Mouse (Mus musculus): Measurements from ENCODE around the gene Pnrc2. TPM values are rescaled to one million over a fixed set of nuclear protein-coding genes. Genes with fewer than 3 reads are reported as not detected.

Gene Pnrc2
- polyA plus RNA-seq, 1 experiment: 37.5 TPM

- DNase-seq (ENCODE audit: low read depth): no peak
These were observed 3.2 kb downstream of the Pnrc2 start for GRCm38 (mm10) chr4:135870227-135871023.

GRCm38 (mm10) chr4:135868996-135869395 lies 4.7 kb downstream of the Pnrc2 start:
- DNase-seq (ENCODE audit: low read depth): no peak

- DNase-seq (ENCODE audit: low read depth): no peak
These were observed 16.0 kb downstream of the Pnrc2 start for GRCm38 (mm10) chr4:135857597-135858186.

GRCm38 (mm10) chr4:135856223-135857091 lies 17.2 kb downstream of the Pnrc2 start:
- DNase-seq (ENCODE audit: low read depth): no peak

GRCm38 (mm10) chr4:135855536-135856222 lies 18.0 kb downstream of the Pnrc2 start, which contains the start of gene Srsf10:
Gene Srsf10, plus strand, starts transcription at chr4:135855747.
- no peak for DNase-seq (ENCODE audit: low read depth)

- DNase-seq (ENCODE audit: low read depth): no peak
These were observed 18.6 kb downstream of the Pnrc2 start for GRCm38 (mm10) chr4:135855080-135855479.

GRCm38 (mm10) chr4:135854630-135855029 lies 19.0 kb downstream of the Pnrc2 start:
- no peak for DNase-seq (ENCODE audit: low read depth)

- no peak for DNase-seq (ENCODE audit: low read depth)
These were observed 19.6 kb downstream of the Pnrc2 start for GRCm38 (mm10) chr4:135853987-135854546.

- no peak for DNase-seq (ENCODE audit: low read depth)
These were observed 21.7 kb downstream of the Pnrc2 start for GRCm38 (mm10) chr4:135851942-135852341.

- no peak for DNase-seq (ENCODE audit: low read depth)
These were observed 23.1 kb downstream of the Pnrc2 start for GRCm38 (mm10) chr4:135850411-135851095.

- no peak for DNase-seq (ENCODE audit: low read depth)
These were observed 26.1 kb downstream of the Pnrc2 start for GRCm38 (mm10) chr4:135847581-135847980.

GRCm38 (mm10) chr4:135844400-135844799 lies 29.2 kb downstream of the Pnrc2 start:
- DNase-seq (ENCODE audit: low read depth): no peak

- DNase-seq (ENCODE audit: low read depth): no peak
These were observed 34.2 kb downstream of the Pnrc2 start for GRCm38 (mm10) chr4:135839293-135840011.

GRCm38 (mm10) chr4:135838925-135839292 lies 34.7 kb downstream of the Pnrc2 start:
- DNase-seq (ENCODE audit: low read depth): no peak

GRCm38 (mm10) chr4:135834124-135834717 lies 39.4 kb downstream of the Pnrc2 start:
- DNase-seq (ENCODE audit: low read depth): no peak

GRCm38 (mm10) chr4:135833301-135834123 lies 40.1 kb downstream of the Pnrc2 start:
- no peak for DNase-seq (ENCODE audit: low read depth)

GRCm38 (mm10) chr4:135832070-135832469 lies 41.6 kb downstream of the Pnrc2 start:
- DNase-seq (ENCODE audit: low read depth): no peak

GRCm38 (mm10) chr4:135828491-135828890 lies 45.2 kb downstream of the Pnrc2 start:
- no peak for DNase-seq (ENCODE audit: low read depth)

GRCm38 (mm10) chr4:135824254-135824653 lies 49.4 kb downstream of the Pnrc2 start:
- DNase-seq (ENCODE audit: low read depth): no peak
